Mouse (Mus musculus) spleen, postnatal 10 days (tissue): ENCODE results near the gene Cyp2w1.

Experiments used
- DNase-seq, 2 experiments: peaks; one replicate each; pipeline ENCODE4 v3.0.0; 2021 to 2022; ENCODE audit warnings: low spot score in 2 of 2

The Cyp2w1 gene

GRCm38 (mm10) chr5:139403692-139404260 is 51.4 kb downstream of the Cyp2w1 start:
- no peak for DNase-seq

GRCm38 (mm10) chr5:139404801-139405401 is 52.5 kb downstream of the Cyp2w1 start, which contains the start of gene C130050O18Rik:
Gene C130050O18Rik (plus strand): TSS chr5:139405280.
- DNase-seq, result peak; percentile 23 to 37

GRCm38 (mm10) chr5:139405478-139405877 is 53.1 kb downstream of the Cyp2w1 start:
- DNase-seq, result peak in 1 of 2 experiments; percentile 27

- no peak for DNase-seq
Measured at GRCm38 (mm10) chr5:139405953-139406352, 53.5 kb downstream of the Cyp2w1 start.
